Mouse (Mus musculus): ENCODE measurements at regions not wholly inside any gene's neighbourhood (a gene's known extent, or its start where the extent isn't known, plus 50 kb on each side); places are given as distances from the start of the nearest gene placed in this dataset.

DNA sequence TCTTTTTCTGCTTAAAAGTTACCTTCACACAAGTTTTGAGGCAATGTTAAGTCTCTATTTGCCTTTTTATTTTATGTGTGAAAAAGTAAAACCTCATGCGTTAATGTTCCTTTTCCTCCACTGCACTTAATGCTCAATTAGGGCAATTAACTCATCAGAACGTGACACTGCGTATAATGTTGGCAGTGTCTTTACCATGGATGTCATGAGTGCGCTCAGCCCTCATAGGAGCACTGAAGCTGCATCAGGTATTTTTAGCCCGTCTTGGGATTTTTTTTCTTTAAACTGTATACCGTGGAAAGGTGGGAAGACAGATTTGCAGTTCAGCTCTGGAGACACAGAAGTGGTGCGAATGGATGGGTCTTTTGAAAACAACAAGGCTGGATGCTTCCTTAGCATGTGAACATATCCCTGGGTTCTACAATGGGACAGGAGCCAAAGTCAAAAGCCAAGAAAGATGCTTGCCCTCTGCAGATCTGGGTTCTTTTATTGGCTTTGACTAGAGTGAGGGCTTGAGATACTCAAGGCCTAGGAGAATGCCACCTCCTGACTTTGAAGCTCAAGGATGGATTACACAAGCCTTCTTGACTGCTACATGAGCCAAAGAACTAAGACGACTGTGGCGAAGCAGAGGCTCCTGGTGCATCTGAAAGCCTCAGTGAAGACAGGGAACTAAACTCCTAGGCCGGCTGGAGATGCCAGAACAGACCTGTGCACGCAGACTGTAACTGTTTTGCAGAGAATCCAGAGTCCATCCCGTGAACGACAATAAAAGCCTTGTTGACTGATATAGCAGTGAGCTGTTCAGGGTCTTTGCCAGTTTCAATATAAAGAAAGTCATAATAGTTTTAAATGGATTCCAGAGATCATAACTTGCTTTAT lies 262.9 kb upstream of the Emcn start:
- no peak for ATAC-seq (replicated peaks in 1 of 2; ENCODE audit: insufficient read depth in 1 of 2, low FRiP score in 2 of 2, low TSS enrichment in 1 of 2, low read depth in 1 of 2, poor library complexity in 2 of 2, severe bottlenecking in 2 of 2)

DNA sequence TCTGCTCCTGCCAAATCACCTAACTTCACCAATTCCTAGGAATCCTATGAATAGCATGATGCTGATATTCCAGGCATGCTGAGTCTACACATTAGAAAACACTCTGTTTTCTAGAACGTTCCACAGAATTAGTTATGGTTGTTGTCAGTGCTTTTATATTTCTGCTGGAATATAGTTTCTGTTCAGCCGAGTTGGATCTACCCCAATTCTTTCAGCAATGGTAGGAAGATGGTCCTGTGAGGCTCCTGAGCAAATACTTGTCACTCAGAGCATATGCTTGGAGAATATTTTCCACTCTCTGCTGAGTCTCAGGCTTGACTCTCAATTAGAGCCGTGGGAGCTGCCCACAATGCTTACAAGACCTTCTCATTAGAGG lies 262.3 kb upstream of the Emcn start:
- no peak for ATAC-seq (replicated peaks in 1 of 2; ENCODE audit: insufficient read depth in 1 of 2, low FRiP score in 2 of 2, low TSS enrichment in 1 of 2, low read depth in 1 of 2, poor library complexity in 2 of 2, severe bottlenecking in 2 of 2)

DNA sequence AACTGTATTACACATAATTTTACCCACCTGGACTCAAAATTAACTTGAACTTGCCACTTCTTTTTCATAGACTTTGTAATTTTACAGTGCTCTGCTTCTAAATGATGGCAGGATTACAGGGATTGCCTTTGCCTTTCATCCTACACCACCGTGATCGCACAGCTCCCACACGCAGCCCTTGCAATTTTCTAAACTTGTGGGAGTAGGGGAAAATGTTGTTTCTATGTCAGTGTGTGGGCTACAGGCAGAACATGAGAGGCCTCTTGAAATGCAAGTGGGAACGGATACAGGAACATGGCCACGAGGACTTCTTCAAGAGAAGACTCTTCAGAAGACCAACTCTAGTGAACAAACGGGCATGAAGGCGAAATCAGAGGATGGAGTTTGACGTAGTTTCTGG lies 254.0 kb upstream of the Emcn start:
- ATAC-seq (replicated peaks in 1 of 2; ENCODE audit: insufficient read depth in 1 of 2, low FRiP score in 2 of 2, low TSS enrichment in 1 of 2, low read depth in 1 of 2, poor library complexity in 2 of 2, severe bottlenecking in 2 of 2) = no peak

DNA sequence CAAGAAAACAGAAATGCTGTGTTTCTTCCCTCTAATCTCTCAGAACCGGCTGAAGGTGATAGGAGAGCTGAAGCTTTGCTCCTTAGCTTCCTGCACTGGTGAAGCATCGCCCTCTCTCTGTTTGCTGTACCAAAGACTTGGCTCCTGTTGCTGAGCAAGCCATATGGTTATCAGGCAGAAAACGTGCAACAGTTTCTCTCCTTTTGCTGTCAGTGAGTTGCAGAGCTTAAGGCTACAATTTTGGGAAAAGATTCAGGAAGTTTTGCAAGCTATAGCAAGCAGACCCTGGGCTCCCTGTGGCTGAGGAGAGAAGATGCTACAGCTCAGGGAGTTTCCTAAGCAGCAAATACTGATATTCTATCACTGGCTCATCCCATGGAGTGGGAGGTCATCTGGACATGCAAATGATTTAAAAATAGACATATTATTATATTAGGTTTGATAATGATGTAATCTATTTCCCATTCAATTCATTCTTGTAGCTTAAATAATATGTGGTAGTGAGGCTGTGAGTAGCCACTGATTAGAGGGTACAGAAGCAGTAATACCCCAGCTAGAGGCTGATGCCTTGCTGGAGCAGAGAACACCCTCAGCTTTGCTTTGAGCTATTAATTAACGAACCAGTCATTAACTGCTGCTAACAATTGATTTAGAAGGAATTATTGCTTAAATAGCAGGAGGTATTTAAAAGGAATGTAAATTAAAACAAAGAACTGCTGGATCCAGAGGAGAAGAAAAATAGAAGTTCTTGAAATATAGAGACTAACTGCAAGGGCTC lies 240.1 kb upstream of the Emcn start:
- ATAC-seq (replicated peaks in 1 of 2; ENCODE audit: insufficient read depth in 1 of 2, low FRiP score in 2 of 2, low TSS enrichment in 1 of 2, low read depth in 1 of 2, poor library complexity in 2 of 2, severe bottlenecking in 2 of 2) = no peak

DNA sequence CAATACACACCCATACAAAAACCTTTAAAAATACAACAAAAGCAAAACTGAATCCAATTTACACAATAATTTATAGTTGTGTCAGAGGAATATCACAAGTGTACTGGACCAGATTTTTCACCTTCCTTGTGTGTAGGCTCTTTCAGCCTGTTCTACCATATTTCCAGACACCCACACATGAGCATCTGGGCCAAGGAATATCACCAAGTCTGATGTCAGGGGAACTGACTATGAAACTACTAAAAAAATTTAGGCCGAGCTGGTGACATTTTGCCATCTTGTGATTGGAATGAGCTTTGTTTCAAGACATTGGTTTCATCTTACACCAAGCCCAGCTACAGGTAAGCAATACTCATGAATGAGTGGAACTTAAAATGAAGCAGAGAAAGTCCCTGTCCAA lies 234.9 kb upstream of the Emcn start:
- no peak for ATAC-seq (replicated peaks in 1 of 2; ENCODE audit: insufficient read depth in 1 of 2, low FRiP score in 2 of 2, low TSS enrichment in 1 of 2, low read depth in 1 of 2, poor library complexity in 2 of 2, severe bottlenecking in 2 of 2)

DNA sequence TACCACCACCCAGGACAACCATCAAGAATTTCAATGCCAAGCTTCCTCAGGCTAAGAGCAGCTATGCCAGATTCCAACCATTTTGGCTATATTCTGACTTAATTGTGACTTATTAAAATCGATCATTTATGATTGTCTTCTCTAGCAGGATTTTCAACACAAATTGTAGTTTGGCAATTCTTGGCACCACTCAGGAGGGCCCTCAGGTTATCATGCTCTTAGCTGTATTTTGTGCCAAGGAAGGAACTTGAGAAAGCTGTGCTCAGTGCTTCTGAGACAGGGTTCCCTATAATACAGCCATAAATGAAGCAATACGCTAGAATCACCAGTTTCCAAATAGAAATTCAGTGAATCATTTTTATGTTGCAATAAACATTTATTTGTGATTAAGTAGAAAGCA lies 232.7 kb upstream of the Emcn start:
- ATAC-seq (replicated peaks in 1 of 2; ENCODE audit: insufficient read depth in 1 of 2, low FRiP score in 2 of 2, low TSS enrichment in 1 of 2, low read depth in 1 of 2, poor library complexity in 2 of 2, severe bottlenecking in 2 of 2) = no peak

DNA sequence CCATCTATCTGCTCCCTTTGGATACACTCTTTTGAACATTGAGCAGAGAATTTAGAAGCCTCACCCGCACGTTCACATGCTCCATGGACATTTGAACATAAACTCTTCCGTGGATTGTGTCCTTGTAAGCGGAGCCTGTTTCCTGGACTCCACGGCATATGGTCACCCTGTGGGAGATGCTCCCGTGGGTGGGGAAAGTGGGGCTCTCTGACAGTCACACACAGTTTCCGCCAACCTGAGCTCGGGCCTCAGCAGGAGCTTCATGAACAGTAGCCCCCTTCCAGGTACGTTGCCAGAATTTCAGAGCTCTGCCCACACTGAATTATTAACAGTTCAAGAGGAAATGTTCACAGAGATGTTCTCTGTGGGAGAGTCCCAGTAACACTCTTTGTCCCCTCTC lies 231.1 kb upstream of the Emcn start:
- ATAC-seq (replicated peaks in 1 of 2; ENCODE audit: insufficient read depth in 1 of 2, low FRiP score in 2 of 2, low TSS enrichment in 1 of 2, low read depth in 1 of 2, poor library complexity in 2 of 2, severe bottlenecking in 2 of 2) = no peak

DNA sequence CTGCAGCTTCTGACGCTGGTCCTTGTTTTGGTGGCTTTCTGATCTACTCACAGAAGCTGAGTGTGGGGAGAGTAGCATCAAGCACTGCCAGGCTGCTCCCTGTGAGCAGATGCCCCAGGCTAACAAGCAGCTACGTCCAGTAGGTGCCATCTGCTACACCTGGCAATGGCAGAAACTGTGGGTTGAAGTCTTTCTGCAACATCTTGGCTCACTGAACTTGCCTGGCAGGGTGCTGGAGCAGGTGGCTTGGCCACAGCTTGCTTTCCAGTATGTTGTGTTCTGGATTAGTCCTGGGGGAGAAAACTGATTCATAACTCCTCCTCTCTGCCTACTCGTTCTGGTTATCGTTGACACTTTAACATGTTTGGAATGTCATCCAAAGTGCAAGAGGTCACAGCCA lies 230.4 kb upstream of the Emcn start:
- ATAC-seq (replicated peaks in 1 of 2; ENCODE audit: insufficient read depth in 1 of 2, low FRiP score in 2 of 2, low TSS enrichment in 1 of 2, low read depth in 1 of 2, poor library complexity in 2 of 2, severe bottlenecking in 2 of 2) = no peak

DNA sequence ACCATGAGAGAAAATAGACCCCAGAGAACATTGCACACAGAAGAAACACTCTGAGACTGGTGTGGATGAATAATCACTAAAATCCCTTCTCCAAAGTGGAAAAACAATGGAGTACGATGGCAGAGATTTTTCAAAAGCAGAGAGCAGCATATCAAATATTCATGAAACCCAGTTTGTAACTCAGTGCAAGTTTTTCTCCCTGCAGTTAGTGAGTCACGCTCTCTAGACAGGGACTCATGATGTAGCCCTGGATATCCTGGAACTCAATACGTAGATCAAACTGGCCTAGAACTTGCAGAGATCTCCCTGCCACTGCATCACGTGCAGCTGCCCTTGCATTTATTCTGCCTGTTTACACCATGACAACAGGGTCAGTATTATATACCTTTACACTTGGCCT lies 210.9 kb upstream of the Emcn start:
- no peak for ATAC-seq (replicated peaks in 1 of 2; ENCODE audit: insufficient read depth in 1 of 2, low FRiP score in 2 of 2, low TSS enrichment in 1 of 2, low read depth in 1 of 2, poor library complexity in 2 of 2, severe bottlenecking in 2 of 2)

DNA sequence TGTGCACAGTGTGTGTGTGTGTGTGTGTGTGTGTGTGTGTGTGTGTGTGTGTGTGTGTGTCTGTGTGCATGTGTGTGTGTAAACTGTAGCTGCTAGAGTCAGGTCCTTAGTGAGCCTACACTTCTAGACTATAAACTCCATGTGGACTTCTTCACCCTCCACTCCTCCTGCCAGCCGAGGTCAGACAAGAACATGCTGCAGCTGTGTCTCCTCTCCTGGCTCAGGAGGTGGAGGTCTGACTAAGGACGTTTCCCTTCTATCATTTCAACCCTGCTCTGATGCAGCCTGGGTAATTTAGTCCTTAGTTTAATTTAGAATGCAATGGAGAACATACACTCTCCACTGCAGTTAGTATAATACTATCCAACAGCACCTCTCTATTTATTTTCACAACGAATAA lies 198.8 kb upstream of the Emcn start:
- no peak for ATAC-seq (replicated peaks in 1 of 2; ENCODE audit: insufficient read depth in 1 of 2, low FRiP score in 2 of 2, low TSS enrichment in 1 of 2, low read depth in 1 of 2, poor library complexity in 2 of 2, severe bottlenecking in 2 of 2)

DNA sequence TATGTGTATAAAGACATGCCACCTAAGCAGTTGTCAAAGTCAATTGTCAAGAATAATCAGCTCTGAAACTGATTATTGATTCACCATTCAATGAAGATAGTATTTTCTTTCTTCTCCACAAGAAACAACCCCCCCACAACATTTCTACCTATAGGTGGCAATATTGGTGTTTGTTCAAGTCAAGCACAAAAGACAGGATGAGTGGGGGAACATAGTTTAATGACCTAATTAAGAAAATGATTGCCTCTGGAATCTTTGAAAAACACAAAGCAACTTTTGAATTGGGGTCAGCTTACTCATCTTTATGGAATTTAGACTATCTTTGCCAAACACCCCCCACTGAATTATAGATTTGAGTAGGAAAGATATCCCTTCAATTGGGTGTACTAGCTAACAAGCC lies 194.8 kb upstream of the Emcn start:
- no peak for ATAC-seq (replicated peaks in 1 of 2; ENCODE audit: insufficient read depth in 1 of 2, low FRiP score in 2 of 2, low TSS enrichment in 1 of 2, low read depth in 1 of 2, poor library complexity in 2 of 2, severe bottlenecking in 2 of 2)

DNA sequence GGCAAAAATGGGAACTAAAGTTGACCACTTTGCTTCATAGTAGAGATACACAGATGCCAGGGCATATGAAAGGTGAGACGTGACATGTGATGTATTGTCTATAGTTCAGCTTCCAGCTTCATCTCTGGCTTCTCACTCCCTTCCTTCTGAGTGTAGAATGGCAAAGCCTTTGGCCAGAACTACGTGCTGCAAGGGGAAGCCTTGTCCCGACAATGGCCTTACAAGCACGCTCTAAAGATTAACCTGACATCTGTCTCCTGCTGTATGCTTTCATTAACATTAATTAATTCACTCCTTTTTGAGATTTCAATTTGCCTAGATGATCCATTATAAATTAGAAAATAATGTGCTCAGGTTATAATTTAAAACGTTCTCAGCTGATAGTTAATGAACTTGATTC lies 193.5 kb upstream of the Emcn start:
- no peak for ATAC-seq (replicated peaks in 1 of 2; ENCODE audit: insufficient read depth in 1 of 2, low FRiP score in 2 of 2, low TSS enrichment in 1 of 2, low read depth in 1 of 2, poor library complexity in 2 of 2, severe bottlenecking in 2 of 2)

DNA sequence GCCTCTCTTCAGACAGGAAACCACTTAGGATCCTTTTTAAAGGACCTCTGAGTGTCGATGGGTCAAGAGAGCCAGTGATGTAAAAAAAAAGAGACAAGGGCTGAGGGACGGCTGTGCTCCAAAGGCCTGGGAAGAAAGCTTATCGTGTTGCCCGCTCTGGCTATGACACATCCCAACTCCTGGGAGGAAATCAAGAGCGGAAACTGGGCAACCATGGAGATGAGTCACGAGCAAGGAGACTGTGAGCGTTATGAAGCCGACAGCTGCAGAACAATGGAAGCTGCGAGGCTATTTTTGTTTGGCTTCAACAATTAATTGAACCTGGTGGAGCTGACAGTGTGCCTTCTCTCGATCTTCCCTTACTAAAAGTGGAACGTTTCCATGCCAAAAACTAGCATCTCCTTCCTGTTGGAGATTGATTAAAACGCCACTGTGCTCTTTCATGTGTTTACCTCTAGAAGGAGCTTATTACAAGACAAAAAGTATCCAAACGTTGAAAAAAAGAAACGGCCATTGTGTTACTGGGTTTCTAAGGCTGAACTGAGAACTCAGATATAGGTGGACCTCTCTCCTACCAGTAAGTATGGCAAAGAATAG lies 190.4 kb upstream of the Emcn start:
- ATAC-seq (replicated peaks in 1 of 2; ENCODE audit: insufficient read depth in 1 of 2, low FRiP score in 2 of 2, low TSS enrichment in 1 of 2, low read depth in 1 of 2, poor library complexity in 2 of 2, severe bottlenecking in 2 of 2) = no peak

DNA sequence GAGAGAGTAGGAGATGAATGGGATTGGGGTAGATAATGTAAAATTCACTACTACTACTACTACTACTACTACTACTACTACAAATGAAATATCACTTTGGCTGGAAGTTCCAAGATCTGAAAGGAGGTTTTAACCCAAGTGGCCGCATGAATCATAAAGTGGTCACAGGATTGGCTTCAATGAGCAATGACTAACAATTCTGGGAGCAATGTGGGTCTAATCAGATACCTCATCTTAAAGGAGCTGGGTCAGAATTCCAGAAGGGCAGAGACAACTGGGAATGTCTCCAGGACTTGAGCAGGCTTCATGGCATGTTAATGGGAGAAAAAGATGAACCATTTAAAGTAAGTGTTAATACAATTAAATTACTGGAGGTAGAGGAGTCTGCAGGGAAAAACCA lies 189.4 kb upstream of the Emcn start:
- no peak for ATAC-seq (replicated peaks in 1 of 2; ENCODE audit: insufficient read depth in 1 of 2, low FRiP score in 2 of 2, low TSS enrichment in 1 of 2, low read depth in 1 of 2, poor library complexity in 2 of 2, severe bottlenecking in 2 of 2)

DNA sequence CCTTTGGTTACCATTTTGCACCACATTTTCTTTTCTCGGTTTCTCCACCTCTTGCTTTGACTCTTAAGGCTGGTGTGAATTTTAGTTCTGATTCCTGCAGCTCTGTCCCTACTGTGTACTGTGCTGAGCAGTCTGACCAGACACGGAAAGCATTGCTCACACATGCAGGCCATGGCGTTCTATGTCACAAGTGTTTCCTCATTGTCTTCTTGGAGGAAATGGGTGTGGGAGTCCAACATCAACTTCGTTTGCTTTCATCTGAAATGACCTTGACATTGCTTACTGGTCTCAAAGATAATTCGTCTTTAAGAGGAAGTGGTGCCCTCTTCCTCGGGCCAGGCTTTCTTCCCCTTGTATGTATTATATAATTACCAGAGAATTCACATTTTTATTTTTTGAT lies 187.6 kb upstream of the Emcn start:
- no peak for ATAC-seq (replicated peaks in 1 of 2; ENCODE audit: insufficient read depth in 1 of 2, low FRiP score in 2 of 2, low TSS enrichment in 1 of 2, low read depth in 1 of 2, poor library complexity in 2 of 2, severe bottlenecking in 2 of 2)

DNA sequence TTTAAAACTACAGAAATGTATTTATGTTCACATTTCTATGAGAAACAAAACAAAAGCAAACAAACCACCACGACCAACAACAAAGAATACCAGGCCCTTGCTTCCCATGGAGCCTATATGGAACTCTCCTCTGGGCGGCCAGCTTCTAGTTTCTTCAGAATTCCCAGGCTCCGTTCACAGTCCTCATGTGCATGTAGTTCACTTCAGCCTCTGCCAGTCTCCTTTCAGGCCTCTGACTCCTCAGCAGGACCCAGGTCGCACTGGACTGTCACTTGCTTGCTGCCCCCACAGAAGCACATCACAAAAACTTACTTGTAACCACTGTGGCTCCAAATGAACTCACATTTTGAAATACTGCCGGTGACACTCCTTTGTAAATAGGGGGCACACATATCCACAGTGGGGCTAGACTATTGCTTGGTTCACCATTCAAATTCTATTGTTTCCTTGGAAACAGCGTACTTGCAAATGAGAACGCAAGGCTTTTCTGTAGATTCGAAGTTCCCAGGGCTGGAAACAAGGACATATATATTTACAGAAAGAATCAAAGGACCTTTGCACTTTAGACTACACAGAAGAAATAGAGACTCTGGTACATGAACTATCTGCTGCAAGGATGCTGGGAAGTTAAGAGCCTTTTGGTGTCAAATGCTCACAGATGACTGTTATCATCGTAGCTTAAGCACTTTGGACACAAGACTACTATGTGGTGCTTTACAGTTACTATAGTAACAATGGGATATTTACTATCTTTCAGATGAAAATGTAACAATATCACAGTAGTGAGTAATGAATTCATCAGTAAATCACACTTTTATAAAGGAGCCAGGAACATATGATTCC lies 186.4 kb upstream of the Emcn start:
- no peak for ATAC-seq (replicated peaks in 1 of 2; ENCODE audit: insufficient read depth in 1 of 2, low FRiP score in 2 of 2, low TSS enrichment in 1 of 2, low read depth in 1 of 2, poor library complexity in 2 of 2, severe bottlenecking in 2 of 2)

DNA sequence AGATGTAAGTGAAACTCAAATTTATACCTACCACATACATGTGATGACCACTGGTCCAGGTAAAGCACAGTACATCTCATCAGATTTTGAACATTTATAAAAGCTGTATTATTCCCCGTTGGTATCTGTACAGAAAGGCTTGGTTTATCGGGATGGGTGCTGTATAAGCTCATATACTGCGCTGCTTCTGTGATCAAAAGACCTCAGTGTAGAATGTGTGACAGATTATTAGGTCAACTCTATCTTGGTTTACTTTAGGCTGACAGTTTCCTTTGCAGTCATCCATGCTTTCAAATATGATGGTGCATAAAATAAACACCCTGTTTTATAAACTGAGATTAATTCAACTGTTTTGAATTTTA lies 185.8 kb upstream of the Emcn start:
- ATAC-seq (replicated peaks in 1 of 2; ENCODE audit: insufficient read depth in 1 of 2, low FRiP score in 2 of 2, low TSS enrichment in 1 of 2, low read depth in 1 of 2, poor library complexity in 2 of 2, severe bottlenecking in 2 of 2) = no peak
